Mouse (Mus musculus) MEL (cell line): ENCODE measurements around the gene Adgrf3. TPM values are rescaled to one million over a fixed set of nuclear protein-coding genes. Genes with fewer than 3 reads are reported as not detected.

Experiments
- DNase-seq: peaks from one replicate; pipeline ENCODE4 v3.0.0; 2011; ENCODE audit warnings: low read depth, low spot score
- H3K27ac ChIP-seq: 2 replicates; pipeline ENCODE4 v1.5.1; 2012; ENCODE audit warnings: low read depth, mild to moderate bottlenecking, control low read depth, low read length, moderate library complexity; ENCODE audit not compliant: control insufficient read depth
- H3K27me3 ChIP-seq, 2 experiments: fragments of 150-350 bp in 1 of 2; sonication (generic) in 1 of 2; 2 replicates each; pipeline ENCODE4 v1.6.1; 2012; ENCODE audit warnings: low read length in 2 of 2, mild to moderate bottlenecking in 2 of 2, improper control_type of control experiment in 1 of 2, moderate library complexity in 1 of 2; ENCODE audit not compliant: insufficient read depth in 2 of 2, control insufficient read depth in 1 of 2
- H3K36me3 ChIP-seq, 2 experiments: 2 replicates each; pipeline ENCODE4 v1.6.1; 2012 to 2014; ENCODE audit warnings: low read length in 2 of 2, improper control_type of control experiment in 1 of 2, inconsistent platforms in 1 of 2, mild to moderate bottlenecking in 1 of 2; ENCODE audit not compliant: insufficient read depth in 2 of 2, control insufficient read depth in 1 of 2
- H3K4me1 ChIP-seq, 2 experiments: fragments of 150-350 bp in 1 of 2; sonication (generic) in 1 of 2; 2 replicates each; pipeline ENCODE4 v1.6.1; 2012; ENCODE audit warnings: low read length in 2 of 2, improper control_type of control experiment in 1 of 2, mild to moderate bottlenecking in 1 of 2; ENCODE audit not compliant: insufficient read depth in 2 of 2, control insufficient read depth in 1 of 2
- H3K4me3 ChIP-seq, 2 experiments: fragments of 150-350 bp in 1 of 2; sonication (generic) in 1 of 2; 2 replicates each; pipeline ENCODE4 v1.5.1; 2012; ENCODE audit warnings: low read depth in 2 of 2, low read length in 2 of 2, mild to moderate bottlenecking in 2 of 2, moderate library complexity in 2 of 2, control low read depth in 1 of 2, improper control_type of control experiment in 1 of 2; ENCODE audit not compliant: control insufficient read depth in 1 of 2, insufficient read depth in 1 of 2
- H3K79me2 ChIP-seq: 2 replicates; pipeline ENCODE4 v1.6.1; 2012; ENCODE audit warnings: mild to moderate bottlenecking, low read length, moderate library complexity; ENCODE audit not compliant: control insufficient read depth, poor library complexity, insufficient read depth
- H3K9ac ChIP-seq: 2 replicates; pipeline ENCODE4 v1.6.1; 2012; ENCODE audit warnings: low read depth, mild to moderate bottlenecking, control low read depth, low read length, moderate library complexity; ENCODE audit not compliant: control insufficient read depth, poor library complexity, severe bottlenecking
- H3K9me3 ChIP-seq: fragments of 150-350 bp; sonication (generic); replicated peaks from 2 replicates; pipeline ENCODE4 v1.6.1; 2012; ENCODE audit warnings: mild to moderate bottlenecking, low read length, improper control_type of control experiment, moderate library complexity; ENCODE audit not compliant: insufficient read depth
- BHLHE40 ChIP-seq: IDR thresholded peaks from 2 replicates; pipeline ENCODE4 v1.6.1; 2012; ENCODE audit warnings: low read depth, mild to moderate bottlenecking, inconsistent platforms, low read length, improper control_type of control experiment, borderline replicate concordance
- CHD1 ChIP-seq: IDR thresholded peaks from 2 replicates; pipeline ENCODE4 v1.6.1; 2012; ENCODE audit warnings: low read depth, mild to moderate bottlenecking, inconsistent platforms, low read length, improper control_type of control experiment
- CHD2 ChIP-seq: IDR thresholded peaks from 2 replicates; pipeline ENCODE4 v1.6.1; 2011; ENCODE audit warnings: low read length, improper control_type of control experiment
- EP300 ChIP-seq, 2 experiments: IDR thresholded peaks; 2 replicates each; pipeline ENCODE4 v1.6.1; 2011; ENCODE audit warnings: improper control_type of control experiment in 2 of 2, low read length in 2 of 2, low read depth in 1 of 2, mild to moderate bottlenecking in 1 of 2
- GATA1 ChIP-seq: IDR thresholded peaks from 2 replicates; pipeline ENCODE4 v1.6.1; 2011; ENCODE audit warnings: low read depth, low read length, improper control_type of control experiment
- HCFC1 ChIP-seq: IDR thresholded peaks from 2 replicates; pipeline ENCODE4 v1.6.1; 2012; ENCODE audit warnings: low read depth, mild to moderate bottlenecking, inconsistent platforms, low read length, improper control_type of control experiment, moderate library complexity
- MAX ChIP-seq: IDR thresholded peaks from 2 replicates; pipeline ENCODE4 v1.6.1; 2011; ENCODE audit warnings: low read length, improper control_type of control experiment
- MXI1 ChIP-seq: IDR thresholded peaks from 2 replicates; pipeline ENCODE4 v1.6.1; 2011; ENCODE audit warnings: mild to moderate bottlenecking, low read depth, low read length, improper control_type of control experiment
- MYC ChIP-seq: IDR thresholded peaks from 2 replicates; pipeline ENCODE4 v1.6.1; 2011; ENCODE audit warnings: low read depth, mild to moderate bottlenecking, low read length, improper control_type of control experiment, moderate library complexity
- NRF1 ChIP-seq: IDR thresholded peaks from 2 replicates; pipeline ENCODE4 v1.6.1; 2014; ENCODE audit warnings: low read depth, mild to moderate bottlenecking, inconsistent platforms, low read length, improper control_type of control experiment, moderate library complexity; ENCODE audit not compliant: poor library complexity, insufficient read depth, severe bottlenecking
- POLR2A ChIP-seq, 2 experiments: IDR thresholded peaks; 2 replicates each; pipeline ENCODE4 v1.6.1; 2011 to 2012; ENCODE audit warnings: low read length in 2 of 2, mild to moderate bottlenecking in 2 of 2, control low read depth in 1 of 2, improper control_type of control experiment in 1 of 2, low read depth in 1 of 2, moderate library complexity in 1 of 2; ENCODE audit not compliant: control insufficient read depth in 1 of 2, insufficient read depth in 1 of 2, poor library complexity in 1 of 2
- RAD21 ChIP-seq: IDR thresholded peaks from 2 replicates; pipeline ENCODE4 v1.6.1; 2011; ENCODE audit warnings: mild to moderate bottlenecking, low read depth, low read length, improper control_type of control experiment
- SIN3A ChIP-seq: IDR thresholded peaks from 2 replicates; pipeline ENCODE4 v1.6.1; 2012; ENCODE audit warnings: low read length, improper control_type of control experiment, inconsistent platforms
- SMC3 ChIP-seq: IDR thresholded peaks from 2 replicates; pipeline ENCODE4 v1.6.1; 2011; ENCODE audit warnings: low read depth, low read length, improper control_type of control experiment
- TAL1 ChIP-seq: IDR thresholded peaks from 2 replicates; pipeline ENCODE4 v1.6.1; 2012; ENCODE audit warnings: mild to moderate bottlenecking, inconsistent platforms, low read length, moderate library complexity, mixed read lengths
- USF2 ChIP-seq, 2 experiments: IDR thresholded peaks; 2 replicates each; pipeline ENCODE4 v1.6.1; 2011 to 2012; ENCODE audit warnings: improper control_type of control experiment in 2 of 2, low read length in 2 of 2, borderline replicate concordance in 1 of 2, inconsistent platforms in 1 of 2, low read depth in 1 of 2, mild to moderate bottlenecking in 1 of 2; ENCODE audit not compliant: insufficient read depth in 1 of 2
- ZC3H11A ChIP-seq: IDR thresholded peaks from 2 replicates; pipeline ENCODE4 v1.6.1; 2012; ENCODE audit warnings: low read depth, mild to moderate bottlenecking, inconsistent platforms, low read length, improper control_type of control experiment
- ZKSCAN1 ChIP-seq: IDR thresholded peaks from 2 replicates; pipeline ENCODE4 v1.6.1; 2012; ENCODE audit warnings: low read depth, mild to moderate bottlenecking, inconsistent platforms, low read length, improper control_type of control experiment, moderate library complexity
- polyA plus RNA-seq, 2 experiments: library from polyadenylated mRNA; stranded (reverse) in 1 of 2; unstranded in 1 of 2; fragments of >175 nt in 1 of 2; fragments of >200 nt in 1 of 2; gene quantifications; 2 replicates each; pipeline versions ENCODE4 v1.2.1 to v1.2.4; 2012; ENCODE audit warnings: low replicate concordance in 2 of 2, low read depth in 1 of 2; ENCODE audit not compliant: insufficient read length in 2 of 2, insufficient read depth in 1 of 2, missing spikeins in 1 of 2
- total RNA-seq: library from RNA; depleted of rRNA; stranded (reverse); fragments of 300-350 nt; gene quantifications from 2 replicates; pipeline ENCODE4 v1.2.3, GENCODE M21; 2012

Gene Adgrf3
- total and polyA plus RNA-seq, 3 experiments = 1.7 to 2.7 TPM; not detected in 1

GRCm38 (mm10) chr5:30242410-30242809 is 36.9 kb upstream of the Adgrf3 start:
- Histone ChIP-seq H3K4me3 (no peak overlapping the region), H3K9me3 (no peaks in the 10 kb centered on the region), H3K4me1 (peaks cover 26 to 34% of the 10 kb centered on the region in 2 experiments), H3K27me3 (no peaks in the 10 kb centered on the region), H3K36me3 (peaks cover 10 to 58% of the 10 kb centered on the region in 2 experiments), H3K27ac (no peak overlapping the region)
- TF ChIP-seq RAD21 (no peak), BHLHE40 (no peak), ZC3H11A (no peak), EP300 (IDR thresholded peaks at IDR 0.05; ENCODE audit: low read depth in 1 of 2, low read length in 2 of 2) (0 out of 4 replicates have a peak, but pooled peaks of 1 of the 2 experiments have one; percentile 19), GATA1 (peak; percentile 35; the same call in 1 of the 2 replicates)
- TF ChIP-seq, all 39 proteins: peak for 2
- H3K9ac ChIP-seq = no peak overlapping the region
- peaks cover 83% of the 10 kb centered on the region for H3K79me2 ChIP-seq
- DNase-seq = no peak

DNA sequence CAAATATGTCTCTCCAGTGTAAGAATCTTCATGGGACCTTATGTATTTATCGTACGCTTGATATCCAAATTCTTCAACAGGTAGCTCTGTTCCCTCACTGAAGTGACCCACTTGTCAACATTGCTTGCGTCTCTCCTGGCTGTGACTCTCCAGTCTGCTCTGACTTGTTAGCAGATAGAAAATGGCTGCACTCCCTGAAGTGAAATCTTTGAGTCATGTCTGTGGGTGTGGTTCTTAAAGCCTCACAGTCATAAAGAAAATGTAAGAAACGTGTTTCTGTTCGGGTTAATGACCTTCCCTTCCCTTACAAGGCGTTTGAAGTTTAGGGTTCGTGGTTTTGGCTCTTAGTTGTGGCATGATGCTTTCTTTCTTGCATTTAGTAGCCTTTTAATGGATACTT is 35.0 kb upstream of the Adgrf3 start:
- Histone ChIP-seq H3K4me1 (peaks cover 31 to 43% of the 10 kb centered on the region in 2 experiments), H3K27ac (no peak overlapping the region), H3K79me2 (peaks cover 86% of the 10 kb centered on the region), H3K9ac (no peak overlapping the region), H3K27me3 (no peaks in the 10 kb centered on the region), H3K4me3 (no peak overlapping the region), H3K36me3 (peaks cover 10 to 69% of the 10 kb centered on the region in 2 experiments), H3K9me3 (no peaks in the 10 kb centered on the region)
- peak; percentile 65 for DNase-seq
- no peak for TF ChIP-seq ZC3H11A
- TF ChIP-seq MXI1 = peak; percentile 57
- TF ChIP-seq SIN3A = peak; percentile 48

DNA sequence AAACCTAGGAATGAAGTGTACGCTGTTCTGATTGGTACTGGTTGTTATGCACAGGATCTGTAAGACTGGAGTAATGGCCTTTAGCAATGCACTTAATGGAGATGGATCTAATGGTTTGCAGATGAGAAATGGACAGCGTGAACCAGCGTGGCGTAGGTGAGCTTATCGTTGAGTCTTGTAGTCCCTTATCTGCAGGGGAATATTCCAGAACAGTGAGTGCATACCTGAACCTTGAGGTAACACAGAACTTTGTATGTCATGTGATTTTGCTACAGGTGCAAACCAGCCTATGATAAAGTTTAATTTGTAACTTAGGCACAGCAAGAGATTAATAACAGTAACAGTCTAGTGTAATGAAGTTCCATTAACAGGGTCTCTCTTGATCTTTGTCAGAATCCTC is 33.0 kb upstream of the Adgrf3 start:
- no peak for DNase-seq
- Histone ChIP-seq H3K79me2 (peaks cover 88% of the 10 kb centered on the region), H3K4me1 (peaks cover 41 to 48% of the 10 kb centered on the region in 2 experiments), H3K27me3 (no peaks in the 10 kb centered on the region), H3K4me3 (no peak overlapping the region), H3K9ac (no peak overlapping the region), H3K36me3 (peaks cover 10 to 79% of the 10 kb centered on the region in 2 experiments), H3K9me3 (no peaks in the 10 kb centered on the region), H3K27ac (no peak overlapping the region)
- TF ChIP-seq CHD1 (no peak), SIN3A (no peak), MYC (no peak), SMC3 (no peak), USF2 (IDR thresholded peaks at IDR 0.05; ENCODE audit: borderline replicate concordance in 1 of 2, insufficient read depth in 1 of 2, low read depth in 1 of 2, low read length in 2 of 2) (no peak), ZKSCAN1 (no peak), TAL1 (no peak), RAD21 (no peak), CHD2 (no peak), HCFC1 (no peak), EP300 (IDR thresholded peaks at IDR 0.05; ENCODE audit: low read depth in 1 of 2, low read length in 2 of 2) (no peak), MAX (no peak), POLR2A (IDR thresholded peaks at IDR 0.05; ENCODE audit: control insufficient read depth in 1 of 2, insufficient read depth in 1 of 2, low read depth in 1 of 2, low read length in 2 of 2, poor library complexity in 1 of 2) (no peak), NRF1 (no peak)
